In genomic region chr2:28583651-28584050, GRCm38 (mm10) we compare ENCODE assay signal across 8 mouse cellular contexts. TPM values are rescaled to one million over a fixed set of nuclear protein-coding genes. Genes with fewer than 3 reads are reported as not detected.
A peak's percentile ranks its signal among the peaks of the same experiment; 100 is the strongest.
DNase-seq lines count a peak whose midpoint lies in the region; ATAC-seq lines count a peak whose summit lies in the region.

Gtf3c5 (minus strand) TSS chr2:28583751.

- peaks cover 11% of the 10 kb centered on the region; the same call in 1 of the 2 replicates for H3K79me2 ChIP-seq in macrophage (ENCODE audit: inconsistent target)

- H3K4me3 ChIP-seq in erythroblast, embryonic 14.5 days (replicated peaks), result peak within 1 kb of the TSS; percentile 66
- peak within 1 kb of the TSS; percentile 56 for H3K4me3 ChIP-seq in hindbrain, embryonic 16.5 days (ENCODE audit: low read length)
- peak within 1 kb of the TSS; percentile 66 for H3K4me3 ChIP-seq in macrophage (ENCODE audit: inconsistent target)

- 70% methylated on average over 9 of the region's 9 CpGs for WGBS in hindbrain, embryonic 16.5 days
- 79% methylated on average over 9 of the region's 9 CpGs for WGBS in macrophage (ENCODE audit: missing documents)

- peaks cover 53% of the 10 kb centered on the region for H3K4me1 ChIP-seq in erythroblast, embryonic 14.5 days (ENCODE audit: control insufficient read depth)
- H3K4me1 ChIP-seq in hindbrain, embryonic 16.5 days (ENCODE audit: control insufficient read depth, insufficient read depth, low read depth, low read length), result peaks cover 14% of the 10 kb centered on the region

- H3K27me3 ChIP-seq in erythroblast, embryonic 14.5 days (ENCODE audit: control insufficient read depth), result no peaks in the 10 kb centered on the region
- no peaks in the 10 kb centered on the region for H3K27me3 ChIP-seq in hindbrain, embryonic 16.5 days (replicated peaks; ENCODE audit: control insufficient read depth, insufficient read depth, low read length)

- peak within 1 kb of the TSS; percentile 72 for H3K9ac ChIP-seq in hindbrain, embryonic 16.5 days (ENCODE audit: low read depth, low read length)

- peak within 1 kb of the TSS; percentile 93 for H3K27ac ChIP-seq in hindbrain, embryonic 16.5 days (ENCODE audit: low read depth, low read length)
- H3K27ac ChIP-seq in macrophage, result peak within 1 kb of the TSS; percentile 80

- no peak for ATAC-seq in erythroblast, adult 5-6 weeks (replicated peaks; ENCODE audit: low FRiP score, poor library complexity, severe bottlenecking)
- ATAC-seq in hindbrain, embryonic 16.5 days, result no peak

- peaks cover 25% of the 10 kb centered on the region for H3K36me3 ChIP-seq in erythroblast, embryonic 14.5 days (ENCODE audit: control insufficient read depth)
- peaks cover 11% of the 10 kb centered on the region for H3K36me3 ChIP-seq in hindbrain, embryonic 16.5 days (ENCODE audit: control insufficient read depth, insufficient read depth, low read length)
- H3K36me3 ChIP-seq in macrophage (ENCODE audit: inconsistent target), result peaks cover 6% of the 10 kb centered on the region; the same call in 1 of the 2 replicates

- H3K4me2 ChIP-seq in hindbrain, embryonic 16.5 days (ENCODE audit: low read length), result peak within 1 kb of the TSS; percentile 75

- H3K9me3 ChIP-seq in erythroblast, embryonic 14.5 days (ENCODE audit: control insufficient read depth, low read length), result no peaks in the 10 kb centered on the region
- no peaks in the 10 kb centered on the region for H3K9me3 ChIP-seq in hindbrain, embryonic 16.5 days (ENCODE audit: control insufficient read depth, low read length)

- DNase-seq in urinary bladder, adult 2 months (ENCODE audit: low spot score), result no peak
- DNase-seq in urinary bladder, adult 18-20 months (ENCODE audit: low spot score in 2 of 2), result no peak
- no peak for DNase-seq in ovary, postnatal 10 days (ENCODE audit: low spot score)
- DNase-seq in cerebellum, postnatal 25 days, result no peak

RNA-seq across cellular contexts. Expression of gene Gtf3c5, which starts in this region (rescaled TPM):
- polyA plus RNA-seq in erythroblast, embryonic 14.5 days (2012), result 1.8 and 2.1 TPM in 2 replicates
- total RNA-seq in erythroblast, adult 5-6 weeks (2015; ENCODE audit: low replicate concordance), result 4.0 and 6.3 TPM in 2 replicates
- total RNA-seq in erythroblast, adult 5-6 weeks (2017; ENCODE audit: low replicate concordance), result 2.8 and 2.9 TPM in 2 replicates
- polyA plus RNA-seq in urinary bladder, adult 2 months (2012; rRNA removed), result 21.3 and 21.7 TPM in 2 replicates
- polyA plus RNA-seq in hindbrain, embryonic 16.5 days (2015; fragmentation: Nextera tagmentation; extraction: Ambion mirVana), result 39.5 and 44.1 TPM in 2 replicates
- 10 to 100 TPM; 12.5 to 34.3 (median 22.0) TPM for total RNA-seq in macrophage (2018; cell fraction: chromatin; rRNA removed)
- 10 to 100 TPM in 24 of 26 experiments, 1 to 10 TPM in 2; 9.4 to 14.0 (median 11.9) TPM for total RNA-seq in macrophage (2018; cell fraction: cytosol; rRNA removed)
- total RNA-seq in macrophage (2018; cell fraction: nucleus; rRNA removed), result 10 to 100 TPM in 25 of 26 experiments, 1 to 10 TPM in 1; 8.8 to 26.6 (median 17.7) TPM
- polyA plus RNA-seq in macrophage (2018), result 10.4 to 14.6 TPM (median 10.5 TPM) in 3 replicates
